In genomic region chr10:77622055-77622988, GRCm38 (mm10) we compare ENCODE assay signal across 8 mouse cellular contexts. TPM values are rescaled to one million over a fixed set of nuclear protein-coding genes. Genes with fewer than 3 reads are reported as not detected.
DNase-seq lines count a peak whose midpoint lies in the region; ATAC-seq and TF ChIP-seq lines count a peak whose summit lies in the region.

TSS of gene Ube2g2 (plus strand) at chr10:77622275.

- H3K27ac ChIP-seq in cortical plate, adult 2 months (ENCODE audit: insufficient read depth, low read length) = peak within 1 kb of the TSS; percentile 80

- intact Hi-C loops in left cerebral cortex, postnatal 10 days (cut with DNase I) = loop anchor here (5.0 to 10.0 kb wide), 3 partner anchors 40 to 352 kb away; partner anchors contain the start of genes 1810043G02Rik, Fam207a, Pttg1ip and Trpm2

- peaks cover 13% of the 10 kb centered on the region for H3K4me1 ChIP-seq in cortical plate, adult 2 months (ENCODE audit: control insufficient read depth, insufficient read depth, low read length)

- TF ChIP-seq POLR2A in cortical plate, adult 2 months (IDR thresholded peaks at IDR 0.05; ENCODE audit: extremely low read depth, insufficient read depth, low read length) = peak; percentile 59

- peak; percentile 89 for ATAC-seq in megakaryocyte progenitor cell, adult 5-6 weeks (replicated peaks; ENCODE audit: poor library complexity)

- peak within 1 kb of the TSS; percentile 84 for H3K4me3 ChIP-seq in cortical plate, adult 2 months (ENCODE audit: insufficient read depth, low read length)

- DNase-seq in adrenal gland, adult (ENCODE audit: inconsistent age in 2 of 2, low spot score in 1 of 2) = peak; percentile 96 to 98
- DNase-seq in gastrocnemius, postnatal 10 days = peak; percentile 97
- peak; percentile 98 for DNase-seq in induced T-regulatory cell, adult 2 months (ENCODE audit: low read depth)
- DNase-seq in left cerebral cortex, postnatal 10 days (ENCODE audit: extremely low spot score in 1 of 2, low spot score in 2 of 2) = peak; percentile 88 to 97
- peak; percentile 94 to 95 for DNase-seq in right cerebral cortex, postnatal 10 days (ENCODE audit: low spot score in 2 of 2)
- peak; percentile 93 for DNase-seq in urinary bladder, postnatal 14 days (ENCODE audit: low spot score)

- no peak for TF ChIP-seq CTCF in cortical plate, adult 2 months (IDR thresholded peaks at IDR 0.05; ENCODE audit: extremely low read depth, insufficient read depth, low read length)

RNA-seq across cellular contexts. Expression of gene Ube2g2, which starts in this region (rescaled TPM):
- 38.8 and 40.7 TPM in 2 replicates for polyA plus RNA-seq in cortical plate, adult 2 months (2012; rRNA removed)
- total RNA-seq in gastrocnemius, postnatal 10 days (2021) = 10 to 100 TPM; 81.3 to 85.4 TPM
- total RNA-seq in left cerebral cortex, postnatal 10 days (2021) = 10 to 100 TPM; 32.6 to 39.9 TPM
- 22.8 and 25.1 TPM in 2 replicates for total RNA-seq in megakaryocyte progenitor cell, adult 5-6 weeks (2015)
- 30.4 and 34.2 TPM in 2 replicates for total RNA-seq in megakaryocyte progenitor cell, adult 5-6 weeks (2017)

Comparison
In these comparisons a context has a peak if more than half of its experiments do, and no peak if none do; other contexts are left out.
1. Peak in every context shown above with its lines: DNase-seq, ATAC-seq, H3K4me3 ChIP-seq and H3K27ac ChIP-seq.